Comparison of ENCODE assay signal across 8 mouse cellular contexts in genomic region chr5:23431948-23432707, GRCm38 (mm10). TPM values are rescaled to one million over a fixed set of nuclear protein-coding genes. Genes with fewer than 3 reads are reported as not detected.
DNase-seq lines count a peak whose midpoint lies in the region; ATAC-seq and TF ChIP-seq lines count a peak whose summit lies in the region.

No protein-coding gene starts in this region.

- peaks cover 5% of the 10 kb centered on the region for H3K36me3 ChIP-seq in limb, embryonic 14.5 days (ENCODE audit: control insufficient read depth, insufficient read depth, low read length)

- no peaks in the 10 kb centered on the region for H3K27me3 ChIP-seq in limb, embryonic 14.5 days (ENCODE audit: control insufficient read depth, insufficient read depth, low read length)

- DNase-seq in embryo, embryonic 10.5 days (ENCODE audit: low spot score), result peak; percentile 26
- DNase-seq in embryo, embryonic 11 days, result no peak
- DNase-seq in B cell, adult 2 months, result peak; percentile 11 to 24
- DNase-seq in limb, embryonic 14.5 days (ENCODE audit: low spot score), result no peak
- DNase-seq in spleen, postnatal 36 days (ENCODE audit: low spot score in 2 of 2), result no peak
- DNase-seq in right cerebral cortex, adult 18-20 months, result no peak
- no peak for DNase-seq in thymus, postnatal 10 days (ENCODE audit: low spot score in 2 of 2)

- peak; percentile 34; the same call in 1 of the 2 replicates for TF ChIP-seq POLR2A in embryonic fibroblast, embryonic 13.5 days (IDR thresholded peaks at IDR 0.05; ENCODE audit: low read depth, low read length)
- no peak for TF ChIP-seq POLR2A in limb, embryonic 14.5 days (IDR thresholded peaks at IDR 0.05; ENCODE audit: borderline replicate concordance, extremely low read depth, insufficient read depth, insufficient read length)

- H3K4me3 ChIP-seq in embryonic fibroblast, embryonic 13.5 days (ENCODE audit: insufficient read depth, low read length), result peak overlapping the region; percentile 93
- peak overlapping the region; percentile 82 for H3K4me3 ChIP-seq in limb, embryonic 14.5 days (replicated peaks; ENCODE audit: low read length)

- ATAC-seq in limb, embryonic 14.5 days (ENCODE audit: low FRiP score, low read depth), result no peak

- no peaks in the 10 kb centered on the region for H3K4me1 ChIP-seq in embryonic fibroblast, embryonic 13.5 days (ENCODE audit: control insufficient read depth, insufficient read depth, low read length)
- peaks cover 25% of the 10 kb centered on the region for H3K4me1 ChIP-seq in limb, embryonic 14.5 days (ENCODE audit: control insufficient read depth, insufficient read depth, low read length)

- TF ChIP-seq CTCF in embryonic fibroblast, embryonic 13.5 days (IDR thresholded peaks at IDR 0.05; ENCODE audit: borderline replicate concordance, insufficient read depth, low read length), result no peak

- H3K9ac ChIP-seq in limb, embryonic 14.5 days (ENCODE audit: low read depth, low read length, severe bottlenecking), result peak overlapping the region; percentile 99

- peak overlapping the region; percentile 98 for H3K27ac ChIP-seq in embryonic fibroblast, embryonic 13.5 days (ENCODE audit: insufficient read depth, low read length)
- peak overlapping the region; percentile 100 for H3K27ac ChIP-seq in limb, embryonic 14.5 days (replicated peaks; ENCODE audit: low read depth, low read length)

- H3K4me2 ChIP-seq in limb, embryonic 14.5 days (replicated peaks; ENCODE audit: low read depth, low read length, severe bottlenecking), result peak overlapping the region; percentile 70

- no peaks in the 10 kb centered on the region for H3K9me3 ChIP-seq in limb, embryonic 14.5 days (ENCODE audit: control insufficient read depth, low read length)

- 4% methylated on average over 10 of the region's 10 CpGs for WGBS in limb, embryonic 14.5 days

RNA-seq across cellular contexts. Expression of gene Kmt2e, which starts 2.1 kb away (rescaled TPM):
- 52.4 and 71.8 TPM in 2 replicates for polyA plus RNA-seq in embryonic fibroblast, embryonic 13.5 days (2011; ENCODE audit: insufficient read length, low read depth, missing spikeins)
- 37.3 and 39.0 TPM in 2 replicates for polyA plus RNA-seq in limb, embryonic 14.5 days (2012; rRNA removed)
- 87.2 and 97.4 TPM in 2 replicates for polyA plus RNA-seq in limb, embryonic 14.5 days (2014; fragmentation: Nextera tagmentation; extraction: Ambion mirVana)

Comparison
In these comparisons a context has a peak if more than half of its experiments do, and no peak if none do; other contexts are left out.
1. DNase-seq: peak in embryo, embryonic 10.5 days (single experiment) and B cell, adult 2 months (2 of 2); none in embryo, embryonic 11 days (single experiment), limb, embryonic 14.5 days (single experiment), spleen, postnatal 36 days (0 of 2), right cerebral cortex, adult 18-20 months (single experiment) and thymus, postnatal 10 days (0 of 2).